Comparison of ENCODE assay signal across 22 mouse cellular contexts in the genomic region with DNA sequence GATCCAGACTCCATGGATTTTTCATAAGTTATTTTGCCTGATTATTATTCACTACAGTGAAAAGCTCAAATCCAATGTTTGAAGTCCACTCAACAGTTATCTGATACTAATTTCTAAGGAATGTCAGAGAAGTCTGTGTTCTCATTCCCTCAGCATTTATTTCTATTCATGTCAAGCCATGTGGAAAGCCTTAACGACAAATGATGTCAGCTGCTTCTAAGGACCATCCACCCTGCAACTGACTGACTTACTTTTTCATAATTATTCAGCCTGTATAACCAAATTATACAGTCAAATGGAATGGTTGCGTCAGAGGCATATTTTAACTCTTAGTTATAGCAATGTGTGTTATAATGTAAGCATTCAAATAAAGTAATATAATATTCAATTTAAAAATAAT. TPM values are rescaled to one million over a fixed set of nuclear protein-coding genes. Genes with fewer than 3 reads are reported as not detected.
DNase-seq lines count a peak whose midpoint lies in the region; ATAC-seq lines count a peak whose summit lies in the region.
"Had no signal": no experiment of that assay in that cellular context is flagged by ENCODE, and none has a peak within 500 bp of the region (broad histone marks: within the 10 kb centered on the region; RNA-seq: fewer than 3 reads in every experiment).

No protein-coding gene starts in this region.

- ATAC-seq in forebrain, embryonic 13.5 days: 0 out of 2 replicates have a peak, but pooled peaks have one; percentile 38
- ATAC-seq in forebrain, embryonic 15.5 days (replicated peaks): no peak
- ATAC-seq in embryonic facial prominence, embryonic 14.5 days (ENCODE audit: low read depth): peak; percentile 44; the same call in 1 of the 2 replicates
- ATAC-seq: CD4-positive, CD25-positive, alpha-beta regulatory T cell, adult 4 months; hindbrain, embryonic 16.5 days had no signal

- no peak overlapping the region for H3K4me3 ChIP-seq in forebrain, embryonic 13.5 days
- H3K4me3 ChIP-seq in forebrain, embryonic 15.5 days: no peak overlapping the region
- no peak overlapping the region for H3K4me3 ChIP-seq in embryonic facial prominence, embryonic 14.5 days (ENCODE audit: low read depth, low read length)
- H3K4me3 ChIP-seq: embryonic facial prominence, embryonic 12.5 days; heart, embryonic 12.5 days had no signal

- H3K9me3 ChIP-seq in forebrain, embryonic 13.5 days (replicated peaks): no peaks in the 10 kb centered on the region
- H3K9me3 ChIP-seq in forebrain, embryonic 15.5 days: no peaks in the 10 kb centered on the region
- no peaks in the 10 kb centered on the region for H3K9me3 ChIP-seq in embryonic facial prominence, embryonic 14.5 days (ENCODE audit: control insufficient read depth, low read length)
- H3K9me3 ChIP-seq: embryonic facial prominence, embryonic 12.5 days; G1E; heart, embryonic 12.5 days had no signal

- H3K9ac ChIP-seq in forebrain, embryonic 13.5 days: no peak overlapping the region
- H3K9ac ChIP-seq in forebrain, embryonic 15.5 days (replicated peaks): no peak overlapping the region
- H3K9ac ChIP-seq in embryonic facial prominence, embryonic 14.5 days (ENCODE audit: low read depth, low read length): no peak overlapping the region
- H3K9ac ChIP-seq: embryonic facial prominence, embryonic 12.5 days; heart, embryonic 12.5 days had no signal

- H3K27ac ChIP-seq in forebrain, embryonic 13.5 days: no peak overlapping the region
- no peak overlapping the region for H3K27ac ChIP-seq in forebrain, embryonic 15.5 days (replicated peaks)
- H3K27ac ChIP-seq in embryonic facial prominence, embryonic 14.5 days (replicated peaks; ENCODE audit: low read depth, low read length): no peak overlapping the region
- H3K27ac ChIP-seq: embryonic facial prominence, embryonic 12.5 days had no signal

- WGBS in forebrain, embryonic 13.5 days: 21% methylated on average over 2 of the region's 2 CpGs
- 19% methylated on average over 2 of the region's 2 CpGs for WGBS in forebrain, embryonic 15.5 days
- WGBS in embryonic facial prominence, embryonic 14.5 days: 43% methylated on average over 2 of the region's 2 CpGs

- H3K4me2 ChIP-seq in forebrain, embryonic 13.5 days: no peak overlapping the region
- H3K4me2 ChIP-seq in forebrain, embryonic 15.5 days (replicated peaks): no peak overlapping the region
- H3K4me2 ChIP-seq in embryonic facial prominence, embryonic 14.5 days (ENCODE audit: low read depth, low read length): no peak overlapping the region
- H3K4me2 ChIP-seq: embryonic facial prominence, embryonic 12.5 days; heart, embryonic 12.5 days had no signal

- 0 out of 2 replicates have a peak, but pooled peaks cover 7% of the 10 kb centered on the region for H3K4me1 ChIP-seq in forebrain, embryonic 13.5 days
- no peaks in the 10 kb centered on the region for H3K4me1 ChIP-seq in forebrain, embryonic 15.5 days
- peaks cover 13% of the 10 kb centered on the region; the same call in 1 of the 2 replicates for H3K4me1 ChIP-seq in embryonic facial prominence, embryonic 14.5 days (ENCODE audit: control insufficient read depth, insufficient read depth, low read length)

- DNase-seq in embryo, embryonic 10 days (ENCODE audit: low spot score): peak; percentile 9
- no peak for DNase-seq in embryo, embryonic 9.5 days (ENCODE audit: extremely low spot score)
- peak; percentile 68 for DNase-seq in embryonic facial prominence, embryonic 14.5 days (ENCODE audit: low spot score)
- DNase-seq in retina, postnatal 1 day: peak; percentile 76
- no peak for DNase-seq in frontal cortex, adult 2 months (ENCODE audit: extremely low spot score in 1 of 2, low spot score in 1 of 2)
- DNase-seq: adrenal gland, postnatal 10 days; B cell, adult 2 months; cerebellum, adult 11-12 months; cerebellum, adult 9-10 months; cerebellum, postnatal 25 days; gastrocnemius, postnatal 25 days; kidney, adult 18-20 months had no signal

- H3K27me3 ChIP-seq in forebrain, embryonic 13.5 days: no peaks in the 10 kb centered on the region
- H3K27me3 ChIP-seq in forebrain, embryonic 15.5 days: no peaks in the 10 kb centered on the region
- H3K27me3 ChIP-seq in embryonic facial prominence, embryonic 14.5 days (replicated peaks; ENCODE audit: control insufficient read depth, insufficient read depth, low read length): no peaks in the 10 kb centered on the region
- H3K27me3 ChIP-seq: embryonic facial prominence, embryonic 12.5 days; heart, embryonic 12.5 days had no signal

- no peaks in the 10 kb centered on the region for H3K36me3 ChIP-seq in forebrain, embryonic 13.5 days (ENCODE audit: poor library complexity, severe bottlenecking)
- H3K36me3 ChIP-seq in forebrain, embryonic 15.5 days: no peaks in the 10 kb centered on the region
- no peaks in the 10 kb centered on the region for H3K36me3 ChIP-seq in embryonic facial prominence, embryonic 14.5 days (ENCODE audit: control insufficient read depth, insufficient read depth, low read length)
- H3K36me3 ChIP-seq: embryonic facial prominence, embryonic 12.5 days; G1E; heart, embryonic 12.5 days had no signal

RNA-seq across cellular contexts. Expression of gene Ppp1r1c, which starts 8.3 kb away (rescaled TPM):
- polyA plus RNA-seq in forebrain, embryonic 13.5 days (2015; fragmentation: Nextera tagmentation; extraction: Ambion mirVana): 0.21 and 0.22 TPM in 2 replicates
- 0.18 and 0.42 TPM in 2 replicates for polyA plus RNA-seq in forebrain, embryonic 15.5 days (2015; fragmentation: Nextera tagmentation; extraction: Ambion mirVana)
- polyA plus RNA-seq in embryonic facial prominence, embryonic 14.5 days (2014; fragmentation: Nextera tagmentation; extraction: Ambion mirVana): 11.5 and 11.9 TPM in 2 replicates
- 0.46 and 0.61 TPM in 2 replicates for polyA plus RNA-seq in frontal cortex, adult 2 months (2012; rRNA removed)
- polyA plus RNA-seq: cortical plate, adult 2 months; G1E; heart, embryonic 16.5 days; intestine, embryonic 14.5 days had no signal

Comparison
In these comparisons a context has a peak if more than half of its experiments do, and no peak if none do; other contexts are left out.
1. DNase-seq: peak in embryo, embryonic 10 days (single experiment), embryonic facial prominence, embryonic 14.5 days (single experiment) and retina, postnatal 1 day (single experiment); none in embryo, embryonic 9.5 days (single experiment) and frontal cortex, adult 2 months (0 of 2).